ENCODE assay signal across 8 mouse cellular contexts in the genomic region with DNA sequence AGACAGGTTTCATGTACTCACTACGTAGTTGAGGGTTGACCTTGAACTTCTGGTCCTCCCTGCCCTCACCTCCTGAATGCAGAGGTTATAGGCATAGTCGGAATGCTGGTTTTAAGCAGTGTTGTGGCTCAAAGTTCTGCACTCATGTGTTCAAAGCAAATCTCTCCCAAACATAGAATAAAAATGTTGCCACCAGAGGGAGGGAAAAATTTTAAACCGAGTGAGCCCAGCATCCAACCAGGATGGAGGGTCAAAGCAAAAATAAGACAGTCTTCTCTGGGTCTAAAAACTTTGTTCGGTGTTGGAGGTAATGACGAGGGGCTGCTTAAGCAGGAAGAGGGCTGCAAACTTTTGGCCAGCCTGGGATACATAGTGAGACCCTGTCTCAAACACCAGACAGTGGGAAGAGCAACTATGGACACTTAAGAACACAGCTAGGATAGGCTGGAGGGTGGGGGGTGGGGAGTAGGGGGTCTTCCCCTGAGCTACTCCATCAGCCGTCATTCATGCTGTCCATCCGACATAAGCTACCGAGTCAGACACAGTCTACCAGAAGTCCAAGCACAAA. TPM values are rescaled to one million over a fixed set of nuclear protein-coding genes. Genes with fewer than 3 reads are reported as not detected.
DNase-seq lines count a peak whose midpoint lies in the region; ATAC-seq and TF ChIP-seq lines count a peak whose summit lies in the region.

No protein-coding gene starts in this region.

- peaks cover 26% of the 10 kb centered on the region; the same call in 1 of the 2 replicates for H3K27me3 ChIP-seq in heart, embryonic 10.5 days (ENCODE audit: insufficient read depth, poor library complexity, severe bottlenecking)
- peaks cover 11% of the 10 kb centered on the region for H3K27me3 ChIP-seq in C2C12 (ENCODE audit: control insufficient read depth, insufficient read depth, insufficient read length)
- H3K27me3 ChIP-seq in forebrain, embryonic 12.5 days = peaks cover 9% of the 10 kb centered on the region; the same call in 1 of the 2 replicates
- no peaks in the 10 kb centered on the region for H3K27me3 ChIP-seq in liver, embryonic 14.5 days (ENCODE audit: control insufficient read depth, insufficient read depth, low read length)

- H3K79me2 ChIP-seq in C2C12 (ENCODE audit: control insufficient read depth, insufficient read depth) = peaks cover 47% of the 10 kb centered on the region

- TF ChIP-seq EP300 in liver, embryonic 14.5 days (IDR thresholded peaks at IDR 0.05; ENCODE audit: low read depth) = no peak

- peak; percentile 68 for ATAC-seq in forebrain, embryonic 12.5 days (ENCODE audit: low FRiP score)
- no peak; the same call in 1 of the 2 replicates for ATAC-seq in liver, embryonic 14.5 days (ENCODE audit: insufficient read depth)
- no peak for ATAC-seq in erythroid progenitor cell, adult 5-6 weeks (replicated peaks; ENCODE audit: low FRiP score, poor library complexity, severe bottlenecking)

- H3K36me3 ChIP-seq in heart, embryonic 10.5 days = no peaks in the 10 kb centered on the region
- no peaks in the 10 kb centered on the region for H3K36me3 ChIP-seq in C2C12 (ENCODE audit: control insufficient read depth, insufficient read depth)
- no peaks in the 10 kb centered on the region for H3K36me3 ChIP-seq in forebrain, embryonic 12.5 days (replicated peaks)
- H3K36me3 ChIP-seq in liver, embryonic 14.5 days (replicated peaks; ENCODE audit: control insufficient read depth, insufficient read depth, low read depth) = no peaks in the 10 kb centered on the region

- H3K4me3 ChIP-seq in heart, embryonic 10.5 days = peak overlapping the region; percentile 98
- H3K4me3 ChIP-seq in C2C12 (ENCODE audit: insufficient read depth, poor library complexity, severe bottlenecking) = peak overlapping the region; percentile 78
- H3K4me3 ChIP-seq in forebrain, embryonic 12.5 days (replicated peaks) = peak overlapping the region; percentile 70
- H3K4me3 ChIP-seq in liver, embryonic 14.5 days (ENCODE audit: insufficient read depth in 1 of 2, low read depth in 2 of 2, low read length in 2 of 2) = peak overlapping the region; percentile 72 to 74

- no peak for TF ChIP-seq CTCF in C2C12 (IDR thresholded peaks at IDR 0.05; ENCODE audit: control insufficient read depth, insufficient read depth, insufficient read length)
- TF ChIP-seq CTCF in liver, embryonic 14.5 days (IDR thresholded peaks at IDR 0.05; ENCODE audit: low read depth) = no peak

- intact Hi-C loops in heart, postnatal 14 days (cut with DNase I) = no loop called here

- WGBS in heart, embryonic 10.5 days = 46% methylated on average over 8 of the region's 8 CpGs
- 53% methylated on average over 8 of the region's 8 CpGs for WGBS in forebrain, embryonic 12.5 days
- WGBS in liver, embryonic 14.5 days (ENCODE audit: insufficient replicate concordance) = 44% methylated on average over 8 of the region's 8 CpGs

- H3K79me3 ChIP-seq in C2C12 (ENCODE audit: low read depth) = peaks cover 39% of the 10 kb centered on the region

- peaks cover 22% of the 10 kb centered on the region for H3K4me1 ChIP-seq in heart, embryonic 10.5 days
- H3K4me1 ChIP-seq in forebrain, embryonic 12.5 days = peaks cover 15% of the 10 kb centered on the region
- H3K4me1 ChIP-seq in liver, embryonic 14.5 days (replicated peaks; ENCODE audit: control insufficient read depth in 2 of 2, insufficient read depth in 2 of 2, low read length in 1 of 2) = peaks cover 3 to 11% of the 10 kb centered on the region in 2 experiments; a peak in 3 of 4 replicates

- peak overlapping the region; percentile 95 for H3K27ac ChIP-seq in heart, embryonic 10.5 days
- H3K27ac ChIP-seq in forebrain, embryonic 12.5 days = no peak overlapping the region
- H3K27ac ChIP-seq in liver, embryonic 14.5 days = no peak overlapping the region

- no peak for DNase-seq in heart, embryonic 10.5 days (ENCODE audit: low spot score)
- no peak for DNase-seq in heart, postnatal 14 days
- DNase-seq in liver, embryonic 14.5 days (ENCODE audit: low read depth in 3 of 3, low spot score in 3 of 3) = no peak
- no peak for DNase-seq in spleen, adult 12 weeks (ENCODE audit: low spot score)
- no peak for DNase-seq in right cerebral cortex, postnatal 25 days

- H3K9me3 ChIP-seq in heart, embryonic 10.5 days = no peaks in the 10 kb centered on the region
- H3K9me3 ChIP-seq in forebrain, embryonic 12.5 days = no peaks in the 10 kb centered on the region
- no peaks in the 10 kb centered on the region for H3K9me3 ChIP-seq in liver, embryonic 14.5 days (ENCODE audit: control insufficient read depth, low read length)

- H3K4me2 ChIP-seq in forebrain, embryonic 12.5 days = peak overlapping the region; percentile 89
- H3K4me2 ChIP-seq in liver, embryonic 14.5 days (ENCODE audit: low read depth) = peak overlapping the region; percentile 74

- no peak overlapping the region for H3ac ChIP-seq in C2C12 (ENCODE audit: control insufficient read depth, insufficient read length, low read depth)

- peak overlapping the region; percentile 76 for H3K9ac ChIP-seq in forebrain, embryonic 12.5 days
- H3K9ac ChIP-seq in liver, embryonic 14.5 days (replicated peaks) = no peak overlapping the region

TF ChIP-seq in C2C12, 6 proteins besides CTCF, POLR2A, EP300 and RAD21:
- TF ChIP-seq MYOG (IDR thresholded peaks at IDR 0.05; ENCODE audit: control insufficient read depth, extremely low read depth, insufficient read length) (no peak), USF1 (IDR thresholded peaks at IDR 0.05; ENCODE audit: low read depth) (no peak), CEBPB (IDR thresholded peaks at IDR 0.05; ENCODE audit: low read depth) (no peak)

RNA-seq across cellular contexts. Expression of a gene that starts 0.4 kb away (rescaled TPM):
- 64.4 and 81.8 TPM in 2 replicates for polyA plus RNA-seq in heart, embryonic 10.5 days (2016; fragmentation: Nextera tagmentation; extraction: Ambion mirVana)
- total RNA-seq in heart, postnatal 14 days (2021) = 1 to 10 TPM; 5.1 to 6.6 TPM
- polyA plus RNA-seq in C2C12 (2012; fragmentation: generic; extraction: Trizol) = 67.0 TPM
- polyA plus RNA-seq in forebrain, embryonic 12.5 days (2016; fragmentation: Nextera tagmentation; extraction: Ambion mirVana) = 49.8 and 51.5 TPM in 2 replicates
- 14.8 and 16.9 TPM in 2 replicates for polyA plus RNA-seq in liver, embryonic 14.5 days (2012; rRNA removed)
- polyA plus RNA-seq in liver, embryonic 14.5 days (2014; fragmentation: Nextera tagmentation; extraction: Ambion mirVana) = 16.9 and 17.7 TPM in 2 replicates
- total RNA-seq in erythroid progenitor cell, adult 5-6 weeks (2015; ENCODE audit: low replicate concordance) = 2.5 and 6.7 TPM in 2 replicates
- total RNA-seq in erythroid progenitor cell, adult 5-6 weeks (2017; ENCODE audit: low replicate concordance) = 2.4 and 6.2 TPM in 2 replicates

RNA-seq across cellular contexts. Expression of a gene that starts 7.7 kb away (rescaled TPM):
- polyA plus RNA-seq in heart, embryonic 10.5 days (2016; fragmentation: Nextera tagmentation; extraction: Ambion mirVana) = not detected in 2 replicates
- not detected for total RNA-seq in heart, postnatal 14 days (2021)
- polyA plus RNA-seq in C2C12 (2012; fragmentation: generic; extraction: Trizol) = not detected
- polyA plus RNA-seq in forebrain, embryonic 12.5 days (2016; fragmentation: Nextera tagmentation; extraction: Ambion mirVana) = not detected in 2 replicates
- polyA plus RNA-seq in liver, embryonic 14.5 days (2012; rRNA removed) = not detected in 2 replicates
- polyA plus RNA-seq in liver, embryonic 14.5 days (2014; fragmentation: Nextera tagmentation; extraction: Ambion mirVana) = not detected in 2 replicates
- not detected in 2 replicates for total RNA-seq in erythroid progenitor cell, adult 5-6 weeks (2015; ENCODE audit: low replicate concordance)
- not detected in 2 replicates for total RNA-seq in erythroid progenitor cell, adult 5-6 weeks (2017; ENCODE audit: low replicate concordance)

RNA-seq across cellular contexts. Expression of a gene that starts 20.0 kb away (rescaled TPM):
- polyA plus RNA-seq in heart, embryonic 10.5 days (2016; fragmentation: Nextera tagmentation; extraction: Ambion mirVana) = 563 and 665 TPM in 2 replicates
- 100 to 1,000 TPM; 134 to 141 TPM for total RNA-seq in heart, postnatal 14 days (2021)
- polyA plus RNA-seq in C2C12 (2012; fragmentation: generic; extraction: Trizol) = 531 TPM
- 610 and 617 TPM in 2 replicates for polyA plus RNA-seq in forebrain, embryonic 12.5 days (2016; fragmentation: Nextera tagmentation; extraction: Ambion mirVana)
- polyA plus RNA-seq in liver, embryonic 14.5 days (2012; rRNA removed) = 102 and 162 TPM in 2 replicates
- 285 and 290 TPM in 2 replicates for polyA plus RNA-seq in liver, embryonic 14.5 days (2014; fragmentation: Nextera tagmentation; extraction: Ambion mirVana)
- 97.7 and 102 TPM in 2 replicates for total RNA-seq in erythroid progenitor cell, adult 5-6 weeks (2015; ENCODE audit: low replicate concordance)
- 82.3 and 112 TPM in 2 replicates for total RNA-seq in erythroid progenitor cell, adult 5-6 weeks (2017; ENCODE audit: low replicate concordance)

RNA-seq across cellular contexts. Expression of a gene that starts 20.4 kb away (rescaled TPM):
- 38.9 and 48.2 TPM in 2 replicates for polyA plus RNA-seq in heart, embryonic 10.5 days (2016; fragmentation: Nextera tagmentation; extraction: Ambion mirVana)
- 10 to 100 TPM; 14.3 to 15.5 TPM for total RNA-seq in heart, postnatal 14 days (2021)
- polyA plus RNA-seq in C2C12 (2012; fragmentation: generic; extraction: Trizol) = 35.6 TPM
- 33.0 and 34.0 TPM in 2 replicates for polyA plus RNA-seq in forebrain, embryonic 12.5 days (2016; fragmentation: Nextera tagmentation; extraction: Ambion mirVana)
- 16.9 and 18.4 TPM in 2 replicates for polyA plus RNA-seq in liver, embryonic 14.5 days (2012; rRNA removed)
- polyA plus RNA-seq in liver, embryonic 14.5 days (2014; fragmentation: Nextera tagmentation; extraction: Ambion mirVana) = 18.1 and 19.8 TPM in 2 replicates
- total RNA-seq in erythroid progenitor cell, adult 5-6 weeks (2015; ENCODE audit: low replicate concordance) = 17.7 and 18.9 TPM in 2 replicates
- total RNA-seq in erythroid progenitor cell, adult 5-6 weeks (2017; ENCODE audit: low replicate concordance) = 1.4 and 3.1 TPM in 2 replicates

RNA-seq across cellular contexts. Expression of a gene that starts 56.9 kb away (rescaled TPM):
- polyA plus RNA-seq in heart, embryonic 10.5 days (2016; fragmentation: Nextera tagmentation; extraction: Ambion mirVana) = 9.0 and 23.0 TPM in 2 replicates
- 10 to 100 TPM; 53.9 to 54.0 TPM for total RNA-seq in heart, postnatal 14 days (2021)
- polyA plus RNA-seq in C2C12 (2012; fragmentation: generic; extraction: Trizol) = 6.6 TPM
- polyA plus RNA-seq in forebrain, embryonic 12.5 days (2016; fragmentation: Nextera tagmentation; extraction: Ambion mirVana) = 6.8 and 8.2 TPM in 2 replicates
- 0.29 and 0.40 TPM in 2 replicates for polyA plus RNA-seq in liver, embryonic 14.5 days (2012; rRNA removed)
- 0.33 and 0.61 TPM in 2 replicates for polyA plus RNA-seq in liver, embryonic 14.5 days (2014; fragmentation: Nextera tagmentation; extraction: Ambion mirVana)
- total RNA-seq in erythroid progenitor cell, adult 5-6 weeks (2015; ENCODE audit: low replicate concordance) = 0.36 and 0.84 TPM in 2 replicates
- total RNA-seq in erythroid progenitor cell, adult 5-6 weeks (2017; ENCODE audit: low replicate concordance) = 3.6 TPM in 1 of 2 replicates, not detected in the other
